Mouse (Mus musculus): Measurements from ENCODE around the gene Slc38a10. TPM values are rescaled to one million over a fixed set of nuclear protein-coding genes. Genes with fewer than 3 reads are reported as not detected.

Slc38a10 gene
- polyA plus RNA-seq, 2 experiments: 71.9 to 92.3 TPM

DNA sequence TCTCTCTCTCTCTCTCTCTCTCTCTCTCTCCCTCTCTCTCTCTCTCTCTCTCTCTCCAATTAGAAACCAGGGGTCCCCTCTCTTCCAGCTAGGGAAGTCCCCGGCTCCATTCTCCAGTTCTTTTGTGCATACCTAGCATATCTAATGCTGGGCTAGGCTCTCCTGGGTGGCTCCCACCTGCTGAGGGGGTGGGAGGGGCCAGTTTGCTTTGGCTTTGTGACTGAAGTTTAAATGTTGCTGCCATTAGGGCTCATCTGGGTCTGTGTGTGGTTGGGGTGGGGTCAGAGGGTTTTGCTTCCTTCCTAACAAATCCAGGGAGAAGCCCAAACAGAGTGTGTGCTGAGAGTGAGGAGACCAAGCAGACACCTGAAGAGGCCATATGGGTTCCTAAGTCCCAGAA lies 32.0 kb upstream of the Slc38a10 start:
- H3K27me3 ChIP-seq (ENCODE audit: control insufficient read depth, insufficient read depth, low read length): no peaks in the 10 kb centered on the region
- no peak overlapping the region for H3K9ac ChIP-seq (ENCODE audit: low read depth, low read length, severe bottlenecking)
- H3K27ac ChIP-seq (replicated peaks; ENCODE audit: low read depth, low read length): no peak overlapping the region
- TF ChIP-seq POLR2A (IDR thresholded peaks at IDR 0.05; ENCODE audit: borderline replicate concordance, extremely low read depth, insufficient read depth, insufficient read length): no peak
- H3K36me3 ChIP-seq (ENCODE audit: control insufficient read depth, insufficient read depth, low read length): peaks cover 21% of the 10 kb centered on the region
- ATAC-seq (ENCODE audit: low FRiP score, low read depth) (no peak), DNase-seq (ENCODE audit: low spot score) (no peak)
- H3K9me3 ChIP-seq (ENCODE audit: control insufficient read depth, low read length): no peaks in the 10 kb centered on the region
- 64% methylated on average over 1 of the region's 1 CpGs for WGBS
- peaks cover 31% of the 10 kb centered on the region for H3K4me1 ChIP-seq (ENCODE audit: control insufficient read depth, insufficient read depth, low read length)
- no peak overlapping the region for H3K4me2 ChIP-seq (replicated peaks; ENCODE audit: low read depth, low read length, severe bottlenecking)
- H3K4me3 ChIP-seq (replicated peaks; ENCODE audit: low read length): no peak overlapping the region

DNA sequence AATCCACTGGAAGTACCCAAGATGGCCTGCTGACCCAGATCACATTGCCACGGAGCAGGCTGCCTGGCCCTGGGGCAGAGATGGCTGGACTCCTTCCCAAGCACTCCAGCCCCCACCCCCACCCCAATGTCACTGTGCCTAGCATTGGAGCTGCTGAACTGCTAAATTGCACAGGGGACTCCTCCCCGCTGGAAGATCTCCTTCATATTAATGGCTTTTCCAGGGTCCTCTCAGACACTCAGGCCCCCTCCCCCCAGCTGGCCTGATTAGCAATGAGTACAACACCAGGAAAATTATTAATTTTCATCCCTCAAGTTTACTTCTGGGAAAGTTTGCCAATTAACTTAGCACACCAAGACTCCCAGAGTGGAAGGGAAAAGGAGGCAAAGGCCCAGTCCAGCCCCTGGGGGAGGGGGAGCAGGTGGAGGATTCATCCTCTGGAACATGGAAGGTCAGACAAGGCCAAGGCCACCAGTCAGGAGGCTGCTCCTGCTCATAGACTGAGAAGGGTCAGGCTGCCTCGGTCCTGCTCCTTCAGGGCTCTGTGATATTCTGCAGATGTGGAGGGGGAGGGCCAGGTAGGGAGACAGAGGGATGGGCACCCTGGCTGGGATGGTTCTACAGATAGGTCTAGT lies 31.4 kb upstream of the Slc38a10 start:
- WGBS: 25% methylated on average over 3 of the region's 3 CpGs
- Histone ChIP-seq H3K36me3 (ENCODE audit: control insufficient read depth, insufficient read depth, low read length) (peaks cover 16% of the 10 kb centered on the region), H3K4me1 (ENCODE audit: control insufficient read depth, insufficient read depth, low read length) (peaks cover 31% of the 10 kb centered on the region), H3K9me3 (ENCODE audit: control insufficient read depth, low read length) (no peaks in the 10 kb centered on the region), H3K9ac (ENCODE audit: low read depth, low read length, severe bottlenecking) (no peak overlapping the region), H3K27ac (replicated peaks; ENCODE audit: low read depth, low read length) (no peak overlapping the region), H3K27me3 (ENCODE audit: control insufficient read depth, insufficient read depth, low read length) (no peaks in the 10 kb centered on the region), H3K4me2 (replicated peaks; ENCODE audit: low read depth, low read length, severe bottlenecking) (no peak overlapping the region), H3K4me3 (replicated peaks; ENCODE audit: low read length) (no peak overlapping the region)
- ATAC-seq (ENCODE audit: low FRiP score, low read depth) (no peak), DNase-seq (ENCODE audit: low spot score) (no peak)
- TF ChIP-seq POLR2A (IDR thresholded peaks at IDR 0.05; ENCODE audit: borderline replicate concordance, extremely low read depth, insufficient read depth, insufficient read length): no peak

GRCm38 (mm10) chr11:120181379-120181778 lies 30.2 kb upstream of the Slc38a10 start:
- no peak for TF ChIP-seq POLR2A (IDR thresholded peaks at IDR 0.05; ENCODE audit: borderline replicate concordance, extremely low read depth, insufficient read depth, insufficient read length)
- Histone ChIP-seq H3K4me1 (ENCODE audit: control insufficient read depth, insufficient read depth, low read length) (peaks cover 23% of the 10 kb centered on the region), H3K4me3 (replicated peaks; ENCODE audit: low read length) (no peak overlapping the region), H3K36me3 (ENCODE audit: control insufficient read depth, insufficient read depth, low read length) (peaks cover 9% of the 10 kb centered on the region; the same call in 1 of the 2 replicates), H3K4me2 (replicated peaks; ENCODE audit: low read depth, low read length, severe bottlenecking) (no peak overlapping the region), H3K9ac (ENCODE audit: low read depth, low read length, severe bottlenecking) (no peak overlapping the region), H3K9me3 (ENCODE audit: control insufficient read depth, low read length) (no peaks in the 10 kb centered on the region), H3K27me3 (ENCODE audit: control insufficient read depth, insufficient read depth, low read length) (no peaks in the 10 kb centered on the region), H3K27ac (replicated peaks; ENCODE audit: low read depth, low read length) (no peak overlapping the region)
- DNase-seq (ENCODE audit: low spot score): no peak
- WGBS: 66% methylated on average over 3 of the region's 3 CpGs
- no peak for ATAC-seq (ENCODE audit: low FRiP score, low read depth)

GRCm38 (mm10) chr11:120179374-120179773 lies 28.2 kb upstream of the Slc38a10 start:
- no peaks in the 10 kb centered on the region for H3K27me3 ChIP-seq (ENCODE audit: control insufficient read depth, insufficient read depth, low read length)
- WGBS: 23% methylated on average over 4 of the region's 4 CpGs

GRCm38 (mm10) chr11:120175948-120176347 lies 24.8 kb upstream of the Slc38a10 start:
- no peak for TF ChIP-seq POLR2A (IDR thresholded peaks at IDR 0.05; ENCODE audit: borderline replicate concordance, extremely low read depth, insufficient read depth, insufficient read length)
- Histone ChIP-seq H3K27ac (replicated peaks; ENCODE audit: low read depth, low read length) (no peak overlapping the region), H3K9ac (ENCODE audit: low read depth, low read length, severe bottlenecking) (no peak overlapping the region), H3K4me2 (replicated peaks; ENCODE audit: low read depth, low read length, severe bottlenecking) (no peak overlapping the region), H3K4me1 (ENCODE audit: control insufficient read depth, insufficient read depth, low read length) (peaks cover 5% of the 10 kb centered on the region), H3K4me3 (replicated peaks; ENCODE audit: low read length) (no peak overlapping the region), H3K9me3 (ENCODE audit: control insufficient read depth, low read length) (no peaks in the 10 kb centered on the region), H3K36me3 (ENCODE audit: control insufficient read depth, insufficient read depth, low read length) (no peaks in the 10 kb centered on the region), H3K27me3 (ENCODE audit: control insufficient read depth, insufficient read depth, low read length) (no peaks in the 10 kb centered on the region)
- DNase-seq (ENCODE audit: low spot score) (no peak), ATAC-seq (ENCODE audit: low FRiP score, low read depth) (no peak)
- WGBS: 56% methylated on average over 4 of the region's 4 CpGs

More at GRCm38 (mm10) chr11:120179374-120179773, 28.2 kb upstream of the Slc38a10 start:
- Histone ChIP-seq H3K9ac (ENCODE audit: low read depth, low read length, severe bottlenecking) (no peak overlapping the region), H3K4me3 (replicated peaks; ENCODE audit: low read length) (no peak overlapping the region), H3K4me2 (replicated peaks; ENCODE audit: low read depth, low read length, severe bottlenecking) (no peak overlapping the region), H3K4me1 (ENCODE audit: control insufficient read depth, insufficient read depth, low read length) (peaks cover 5% of the 10 kb centered on the region), H3K9me3 (ENCODE audit: control insufficient read depth, low read length) (no peaks in the 10 kb centered on the region), H3K36me3 (ENCODE audit: control insufficient read depth, insufficient read depth, low read length) (no peaks in the 10 kb centered on the region), H3K27ac (replicated peaks; ENCODE audit: low read depth, low read length) (no peak overlapping the region)
- DNase-seq (ENCODE audit: low spot score): no peak
- no peak for TF ChIP-seq POLR2A (IDR thresholded peaks at IDR 0.05; ENCODE audit: borderline replicate concordance, extremely low read depth, insufficient read depth, insufficient read length)
- no peak for ATAC-seq (ENCODE audit: low FRiP score, low read depth)

Measured in limb, embryonic 14.5 days (tissue).